Mouse (Mus musculus) CH12.LX (cell line): Measurements from ENCODE around the gene Camta1.

Experiments used
- CTCF ChIP-seq, 2 experiments: IDR thresholded peaks in 1 of 2; conservative IDR thresholded peaks in 1 of 2; 2 replicates each; pipeline ENCODE4 v1.5.1; 2011 to 2012; ENCODE audit warnings: low read depth in 2 of 2, low read length in 2 of 2, improper control_type of control experiment in 1 of 2, inconsistent platforms in 1 of 2, mild to moderate bottlenecking in 1 of 2, moderate library complexity in 1 of 2
- EP300 ChIP-seq: IDR thresholded peaks from 2 replicates; pipeline ENCODE4 v1.6.1; 2011; ENCODE audit warnings: low read length, improper control_type of control experiment
- ETS1 ChIP-seq: conservative IDR thresholded peaks from 2 replicates; pipeline ENCODE4 v1.6.1; 2012; ENCODE audit warnings: low read depth, mild to moderate bottlenecking, inconsistent platforms, low read length, improper control_type of control experiment, moderate library complexity
- MAFK ChIP-seq: IDR thresholded peaks from 2 replicates; pipeline ENCODE4 v1.6.1; 2011; ENCODE audit warnings: low read length, improper control_type of control experiment; ENCODE audit not compliant: insufficient replicate concordance
- MAX ChIP-seq: IDR thresholded peaks from 2 replicates; pipeline ENCODE4 v1.6.1; 2011; ENCODE audit warnings: low read length, improper control_type of control experiment
- NRF1 ChIP-seq: IDR thresholded peaks from 2 replicates; pipeline ENCODE4 v1.6.1; 2014; ENCODE audit warnings: low read depth, mild to moderate bottlenecking, inconsistent platforms, low read length, improper control_type of control experiment, moderate library complexity
- POLR2A ChIP-seq: IDR thresholded peaks from 2 replicates; pipeline ENCODE4 v1.6.1; 2011; ENCODE audit warnings: low read depth, mild to moderate bottlenecking, improper control_type of control experiment, low read length
- RAD21 ChIP-seq: IDR thresholded peaks from 2 replicates; pipeline ENCODE4 v1.6.1; 2011; ENCODE audit warnings: low read depth, mild to moderate bottlenecking, low read length, improper control_type of control experiment, moderate library complexity
- RCOR1 ChIP-seq: conservative IDR thresholded peaks from 2 replicates; pipeline ENCODE4 v1.6.1; 2012; ENCODE audit warnings: low read depth, mild to moderate bottlenecking, inconsistent platforms, low read length, improper control_type of control experiment
- TBP ChIP-seq: conservative IDR thresholded peaks from 2 replicates; pipeline ENCODE4 v1.6.1; 2011; ENCODE audit warnings: low read depth, low read length, improper control_type of control experiment
- TCF12 ChIP-seq: IDR thresholded peaks from 2 replicates; pipeline ENCODE4 v1.6.1; 2014; ENCODE audit warnings: low read depth, mild to moderate bottlenecking, inconsistent platforms, low read length, improper control_type of control experiment
- ZC3H11A ChIP-seq: IDR thresholded peaks from 2 replicates; pipeline ENCODE4 v1.6.1; 2012; ENCODE audit warnings: low read depth, mild to moderate bottlenecking, inconsistent platforms, low read length, improper control_type of control experiment
- ZNF384 ChIP-seq: IDR thresholded peaks from 2 replicates; pipeline ENCODE4 v1.6.1; 2012; ENCODE audit warnings: low read depth, low read length, improper control_type of control experiment, inconsistent platforms

- no peak for TF ChIP-seq MAX
- TF ChIP-seq CTCF (conservative IDR thresholded peaks at IDR 0.05 in 1 of 2, IDR thresholded peaks at IDR 0.05 in 1 of 2; ENCODE audit: low read depth in 2 of 2, low read length in 2 of 2) = no peak
- no peak for TF ChIP-seq MAFK
- TF ChIP-seq POLR2A = no peak
- TF ChIP-seq ZC3H11A = no peak
- TF ChIP-seq EP300 = no peak
- TF ChIP-seq TCF12 = no peak
- no peak for TF ChIP-seq RCOR1
- no peak for TF ChIP-seq ZNF384
- TF ChIP-seq TBP = no peak
- no peak for TF ChIP-seq RAD21
- no peak for TF ChIP-seq ETS1
- no peak for TF ChIP-seq NRF1
Observed at GRCm38 (mm10) chr4:151200316-151200715, 661.4 kb downstream of the Camta1 start.
